Mouse (Mus musculus) limb, embryonic 13.5 days (tissue): ENCODE data around the gene Dnmt3b. TPM values are rescaled to one million over a fixed set of nuclear protein-coding genes. Genes with fewer than 3 reads are reported as not detected.

Experiments
- ATAC-seq: fragments of 200-750 bp; cut with Nextera tagmentation; 2 replicates; pipeline ENCODE4 v1.8.0; 2017; ENCODE audit warnings: low read depth, moderate number of reproducible peaks, moderate TSS enrichment; ENCODE audit not compliant: low FRiP score
- H3K27ac ChIP-seq: fragments of 300-500 bp; sonication (generic); 2 replicates; pipeline ENCODE4 v1.5.1; 2015; ENCODE audit warnings: inconsistent platforms, mild to moderate bottlenecking, moderate library complexity
- H3K27me3 ChIP-seq: fragments of 300-500 bp; sonication (generic); 2 replicates; pipeline ENCODE4 v1.6.1; 2015; ENCODE audit warnings: mild to moderate bottlenecking, inconsistent platforms
- H3K36me3 ChIP-seq: fragments of 300-500 bp; sonication (generic); 2 replicates; pipeline ENCODE4 v1.6.1; 2015; ENCODE audit warnings: inconsistent platforms, mild to moderate bottlenecking, moderate library complexity
- H3K4me1 ChIP-seq: fragments of 300-500 bp; sonication (generic); 2 replicates; pipeline ENCODE4 v1.6.1; 2015; ENCODE audit warnings: inconsistent platforms
- H3K4me2 ChIP-seq: fragments of 300-500 bp; sonication (generic); replicated peaks from 2 replicates; pipeline ENCODE4 v1.6.1; 2015; ENCODE audit warnings: inconsistent platforms, mild to moderate bottlenecking, moderate library complexity
- H3K4me3 ChIP-seq: fragments of 300-500 bp; sonication (generic); 2 replicates; pipeline ENCODE4 v1.5.1; 2015; ENCODE audit warnings: moderate library complexity, mild to moderate bottlenecking, inconsistent platforms
- H3K9ac ChIP-seq: fragments of 300-500 bp; sonication (generic); 2 replicates; pipeline ENCODE4 v1.6.1; 2015; ENCODE audit warnings: mild to moderate bottlenecking, inconsistent platforms
- H3K9me3 ChIP-seq: fragments of 300-500 bp; sonication (generic); 2 replicates; pipeline ENCODE4 v1.6.1; 2016; ENCODE audit warnings: inconsistent platforms
- WGBS: fragments of 180-500 bp; shearing (Covaris S2); methylation state at CpG from one replicate; pipeline ENCODE4 v1.1.7; 2015; 5-methylcytosine and 5-hydroxymethylcytosine counted together
- polyA plus RNA-seq: library from polyadenylated mRNA; unstranded; fragments of >200 nt; fragmentation: Nextera tagmentation; extraction: Ambion mirVana; gene quantifications from 2 replicates; pipeline ENCODE4 v1.2.1, GENCODE M21; 2015

The Dnmt3b gene
- polyA plus RNA-seq, 1 experiment from 2014 or later = 10.8 TPM

GRCm38 (mm10) chr2:153725291-153725690, 76.0 kb downstream of the Dnmt3b start:
- no peak overlapping the region for H3K27ac ChIP-seq
- no peak for ATAC-seq
- H3K4me3 ChIP-seq = no peak overlapping the region
- no peaks in the 10 kb centered on the region for H3K36me3 ChIP-seq
- H3K4me2 ChIP-seq = no peak overlapping the region
- no peaks in the 10 kb centered on the region for H3K4me1 ChIP-seq
- no peaks in the 10 kb centered on the region for H3K9me3 ChIP-seq
- no peaks in the 10 kb centered on the region for H3K27me3 ChIP-seq
- WGBS = 84% methylated on average over 4 of the region's 4 CpGs
- no peak overlapping the region for H3K9ac ChIP-seq

DNA sequence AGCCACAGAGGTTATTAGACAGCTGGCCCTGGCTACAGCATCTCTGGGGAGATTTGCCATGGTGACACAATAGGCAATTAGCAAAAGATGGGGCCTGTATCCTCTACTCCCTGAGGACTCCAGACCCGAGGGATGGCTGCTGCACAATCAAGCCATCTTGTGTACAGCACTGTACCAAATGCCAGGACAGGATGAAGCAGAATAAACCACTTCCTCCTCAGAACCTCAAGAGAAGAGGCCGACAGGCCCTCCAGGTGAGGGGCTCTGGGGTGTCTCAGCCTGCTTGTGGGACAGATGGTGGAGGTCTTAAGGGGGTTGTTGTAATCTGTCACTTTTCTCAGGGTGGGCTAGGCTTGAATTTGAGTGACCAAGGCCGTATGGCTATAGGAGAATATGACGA, 84.8 kb downstream of the Dnmt3b start:
- H3K27ac ChIP-seq = no peak overlapping the region
- no peaks in the 10 kb centered on the region for H3K27me3 ChIP-seq
- no peaks in the 10 kb centered on the region for H3K9me3 ChIP-seq
- no peak for ATAC-seq
- no peak overlapping the region for H3K9ac ChIP-seq
- no peak overlapping the region for H3K4me2 ChIP-seq
- 74% methylated on average over 4 of the region's 4 CpGs for WGBS
- H3K4me1 ChIP-seq = no peaks in the 10 kb centered on the region
- no peak overlapping the region for H3K4me3 ChIP-seq
- H3K36me3 ChIP-seq = no peaks in the 10 kb centered on the region

Other genes starting within 250 kb of the Dnmt3b start
- not detected in 2 replicates for gene 4930404H24Rik, start 156.7 kb upstream of the Dnmt3b start, polyA plus RNA-seq
- 11.8 and 13.2 TPM in 2 replicates for gene Nol4l, start 119.5 kb upstream of the Dnmt3b start, polyA plus RNA-seq
- gene Commd7, start 16.7 kb upstream of the Dnmt3b start, polyA plus RNA-seq = 77.0 and 79.4 TPM in 2 replicates
- not detected in 2 replicates for gene Dnmt3c, start 47.2 kb downstream of the Dnmt3b start, polyA plus RNA-seq
- 224 and 228 TPM in 2 replicates for gene Mapre1, start 91.8 kb downstream of the Dnmt3b start, polyA plus RNA-seq
- gene Efcab8, start 130.5 kb downstream of the Dnmt3b start, polyA plus RNA-seq = 0.09 and 0.15 TPM in 2 replicates
- gene Sun5, start 221.6 kb downstream of the Dnmt3b start, polyA plus RNA-seq = not detected in 2 replicates
- not detected in 2 replicates for gene Bpifb2, start 225.6 kb downstream of the Dnmt3b start, polyA plus RNA-seq